Mouse (Mus musculus): ENCODE results near the gene Xylt2. TPM values are rescaled to one million over a fixed set of nuclear protein-coding genes. Genes with fewer than 3 reads are reported as not detected.
"Not testable (repeated sequence)": the region's sequence is repeated elsewhere in the genome, so short reads cannot be mapped to it uniquely, and the experiment has no call there.

The Xylt2 gene
- total RNA-seq (2017), result 4.5 and 7.3 TPM in 2 replicates

GRCm38 (mm10) chr11:94676754-94677606 is at the start of gene Xylt2:
TSS of gene Xylt2 (minus strand) at chr11:94677515.
- peak; percentile 90 for ATAC-seq (replicated peaks in 1 of 2; ENCODE audit: insufficient read depth in 1 of 2, low FRiP score in 2 of 2, low TSS enrichment in 1 of 2, low read depth in 1 of 2, poor library complexity in 2 of 2, severe bottlenecking in 2 of 2)

GRCm38 (mm10) chr11:94719216-94719615 is 41.9 kb upstream of the Xylt2 start:
- no peak for ATAC-seq (replicated peaks in 1 of 2; ENCODE audit: insufficient read depth in 1 of 2, low FRiP score in 2 of 2, low TSS enrichment in 1 of 2, low read depth in 1 of 2, poor library complexity in 2 of 2, severe bottlenecking in 2 of 2)

- ATAC-seq (replicated peaks in 1 of 2; ENCODE audit: insufficient read depth in 1 of 2, low FRiP score in 2 of 2, low TSS enrichment in 1 of 2, low read depth in 1 of 2, poor library complexity in 2 of 2, severe bottlenecking in 2 of 2), result peak in 1 of 2 experiments; percentile 45; a peak in 1 of 4 replicates
These were observed 41.0 kb upstream of the Xylt2 start for GRCm38 (mm10) chr11:94718113-94718909.

- ATAC-seq (replicated peaks in 1 of 2; ENCODE audit: insufficient read depth in 1 of 2, low FRiP score in 2 of 2, low TSS enrichment in 1 of 2, low read depth in 1 of 2, poor library complexity in 2 of 2, severe bottlenecking in 2 of 2), result no peak
These were observed 39.9 kb upstream of the Xylt2 start for GRCm38 (mm10) chr11:94717239-94717638.

- ATAC-seq (replicated peaks in 1 of 2; ENCODE audit: insufficient read depth in 1 of 2, low FRiP score in 2 of 2, low TSS enrichment in 1 of 2, low read depth in 1 of 2, poor library complexity in 2 of 2, severe bottlenecking in 2 of 2), result peak; percentile 27 to 48; a peak in 1 of 4 replicates
These were observed 39.4 kb upstream of the Xylt2 start for GRCm38 (mm10) chr11:94716754-94717153.

- ATAC-seq (replicated peaks in 1 of 2; ENCODE audit: insufficient read depth in 1 of 2, low FRiP score in 2 of 2, low TSS enrichment in 1 of 2, low read depth in 1 of 2, poor library complexity in 2 of 2, severe bottlenecking in 2 of 2), result no peak
These were observed 38.3 kb upstream of the Xylt2 start for GRCm38 (mm10) chr11:94715622-94716021.

- no peak for ATAC-seq (replicated peaks in 1 of 2; ENCODE audit: insufficient read depth in 1 of 2, low FRiP score in 2 of 2, low TSS enrichment in 1 of 2, low read depth in 1 of 2, poor library complexity in 2 of 2, severe bottlenecking in 2 of 2)
These were observed 36.0 kb upstream of the Xylt2 start for GRCm38 (mm10) chr11:94713246-94713860.

GRCm38 (mm10) chr11:94704472-94704871 is 27.2 kb upstream of the Xylt2 start, which contains the start of gene Gm11541:
TSS of gene Gm11541 (minus strand) at chr11:94704499.
- no peak for ATAC-seq (replicated peaks in 1 of 2; ENCODE audit: insufficient read depth in 1 of 2, low FRiP score in 2 of 2, low TSS enrichment in 1 of 2, low read depth in 1 of 2, poor library complexity in 2 of 2, severe bottlenecking in 2 of 2)

- no peak for ATAC-seq (replicated peaks in 1 of 2; ENCODE audit: insufficient read depth in 1 of 2, low FRiP score in 2 of 2, low TSS enrichment in 1 of 2, low read depth in 1 of 2, poor library complexity in 2 of 2, severe bottlenecking in 2 of 2)
These were observed 26.7 kb upstream of the Xylt2 start for GRCm38 (mm10) chr11:94704020-94704419.

- ATAC-seq (replicated peaks in 1 of 2; ENCODE audit: insufficient read depth in 1 of 2, low FRiP score in 2 of 2, low TSS enrichment in 1 of 2, low read depth in 1 of 2, poor library complexity in 2 of 2, severe bottlenecking in 2 of 2), result no peak
These were observed 24.9 kb upstream of the Xylt2 start for GRCm38 (mm10) chr11:94702216-94702610.

GRCm38 (mm10) chr11:94701401-94702215 is 24.3 kb upstream of the Xylt2 start:
- no peak for ATAC-seq (replicated peaks in 1 of 2; ENCODE audit: insufficient read depth in 1 of 2, low FRiP score in 2 of 2, low TSS enrichment in 1 of 2, low read depth in 1 of 2, poor library complexity in 2 of 2, severe bottlenecking in 2 of 2)

GRCm38 (mm10) chr11:94699399-94699798 is 22.1 kb upstream of the Xylt2 start:
- ATAC-seq (replicated peaks in 1 of 2; ENCODE audit: insufficient read depth in 1 of 2, low FRiP score in 2 of 2, low TSS enrichment in 1 of 2, low read depth in 1 of 2, poor library complexity in 2 of 2, severe bottlenecking in 2 of 2), result no peak

- ATAC-seq (replicated peaks in 1 of 2; ENCODE audit: insufficient read depth in 1 of 2, low FRiP score in 2 of 2, low TSS enrichment in 1 of 2, low read depth in 1 of 2, poor library complexity in 2 of 2, severe bottlenecking in 2 of 2), result no peak
These were observed 20.6 kb upstream of the Xylt2 start for GRCm38 (mm10) chr11:94697703-94698464.

- ATAC-seq (replicated peaks in 1 of 2; ENCODE audit: insufficient read depth in 1 of 2, low FRiP score in 2 of 2, low TSS enrichment in 1 of 2, low read depth in 1 of 2, poor library complexity in 2 of 2, severe bottlenecking in 2 of 2), result no peak
These were observed 19.8 kb upstream of the Xylt2 start for GRCm38 (mm10) chr11:94697140-94697539.

GRCm38 (mm10) chr11:94695508-94695907 is 18.2 kb upstream of the Xylt2 start:
- ATAC-seq (replicated peaks in 1 of 2; ENCODE audit: insufficient read depth in 1 of 2, low FRiP score in 2 of 2, low TSS enrichment in 1 of 2, low read depth in 1 of 2, poor library complexity in 2 of 2, severe bottlenecking in 2 of 2), result no peak

- not testable (repeated sequence) for ATAC-seq (replicated peaks in 1 of 2; ENCODE audit: insufficient read depth in 1 of 2, low FRiP score in 2 of 2, low TSS enrichment in 1 of 2, low read depth in 1 of 2, poor library complexity in 2 of 2, severe bottlenecking in 2 of 2)
These were observed 15.2 kb upstream of the Xylt2 start for GRCm38 (mm10) chr11:94692502-94692901.
